Mouse (Mus musculus) cerebellum, adult 2 months (tissue): Measurements from ENCODE around the gene Sptbn1. TPM values are rescaled to one million over a fixed set of nuclear protein-coding genes. Genes with fewer than 3 reads are reported as not detected.

Experiments used
- DNase-seq, 2 experiments: peaks; one replicate each; pipeline ENCODE4 v3.0.0; 2021
- H3K27ac ChIP-seq: fragments of 200-500 bp; 2 replicates; pipeline ENCODE4 v1.5.1; 2012; ENCODE audit warnings: low read length, control low read depth, inconsistent platforms; ENCODE audit not compliant: insufficient read depth
- H3K27me3 ChIP-seq: fragments of 200-500 bp; 2 replicates; pipeline ENCODE4 v1.6.1; 2012; ENCODE audit warnings: inconsistent platforms, mild to moderate bottlenecking, low read length, moderate library complexity; ENCODE audit not compliant: control insufficient read depth, insufficient read depth
- H3K4me1 ChIP-seq: fragments of 200-500 bp; 2 replicates; pipeline ENCODE4 v1.6.1; 2011; ENCODE audit warnings: low read length; ENCODE audit not compliant: control insufficient read depth, insufficient read depth
- H3K4me3 ChIP-seq: fragments of 200-500 bp; replicated peaks from 2 replicates; pipeline ENCODE3; 2011; ENCODE audit warnings: mild to moderate bottlenecking, low read depth, low read length, control low read depth; ENCODE audit not compliant: insufficient read depth
- CTCF ChIP-seq: fragments of 200-500 bp; IDR thresholded peaks from 2 replicates; pipeline ENCODE4 v1.5.1; 2011; ENCODE audit warnings: low read depth, mild to moderate bottlenecking, control low read depth, low read length, moderate library complexity, borderline replicate concordance; ENCODE audit not compliant: insufficient read depth
- POLR2A ChIP-seq: fragments of 200-500 bp; IDR thresholded peaks from 2 replicates; pipeline ENCODE4 v1.6.1; 2011; ENCODE audit warnings: low read length, control low read depth, borderline replicate concordance; ENCODE audit not compliant: insufficient read depth
- WGBS: fragments of 180-500 bp; shearing (Covaris S2); methylation state at CpG from one replicate; pipeline ENCODE4 v1.1.7; 2018; 5-methylcytosine and 5-hydroxymethylcytosine counted together
- polyA plus RNA-seq: library from polyadenylated mRNA; depleted of rRNA; stranded (reverse); fragments of >200 nt; gene quantifications from 2 replicates; pipeline ENCODE4 v1.2.3, GENCODE M21; 2012

Gene Sptbn1
- polyA plus RNA-seq, 1 experiment: 244 TPM

DNA sequence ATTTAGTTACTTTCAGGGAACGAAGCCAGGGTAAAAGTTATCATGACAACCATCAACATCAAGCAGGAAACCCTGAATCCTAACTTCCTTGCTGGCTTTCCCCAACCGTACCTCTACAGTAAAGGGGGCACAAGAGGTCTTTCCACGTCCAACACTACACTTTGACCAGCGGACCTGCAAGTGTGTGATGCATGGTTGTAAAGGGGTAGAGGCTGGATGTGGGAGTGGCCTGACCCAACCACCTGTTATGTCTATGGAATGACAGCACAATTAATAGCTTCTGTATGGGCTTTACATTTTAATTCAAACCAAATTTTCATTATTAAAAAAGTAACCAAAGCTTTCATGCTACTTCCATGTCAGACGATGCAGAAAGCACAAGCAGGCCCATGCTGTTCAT, 96.8 kb downstream of the Sptbn1 start:
- Histone ChIP-seq H3K27ac (no peak overlapping the region), H3K27me3 (no peaks in the 10 kb centered on the region), H3K4me3 (no peak overlapping the region), H3K4me1 (peaks cover 11% of the 10 kb centered on the region)
- 95% methylated on average over 5 of the region's 5 CpGs for WGBS
- TF ChIP-seq POLR2A (no peak), CTCF (no peak)
- DNase-seq: no peak

DNA sequence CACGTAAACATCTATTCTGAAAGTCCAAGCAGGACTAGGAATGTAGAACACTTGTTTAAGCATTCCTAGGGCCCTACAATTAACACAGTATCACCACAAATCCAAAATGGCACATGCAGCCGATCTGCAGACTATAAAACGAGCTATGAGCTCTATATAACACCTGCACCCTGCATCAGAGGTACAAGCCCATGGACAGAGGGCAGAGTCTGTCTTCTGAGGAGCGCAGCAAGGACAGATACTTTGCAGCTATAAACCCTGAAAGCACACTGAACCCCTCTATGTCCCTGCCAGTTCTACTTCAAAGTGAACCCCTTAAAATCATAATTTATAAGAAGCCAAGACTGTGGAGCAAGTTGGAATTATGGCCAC, 101.4 kb downstream of the Sptbn1 start:
- peaks cover 25% of the 10 kb centered on the region for H3K4me1 ChIP-seq

DNA sequence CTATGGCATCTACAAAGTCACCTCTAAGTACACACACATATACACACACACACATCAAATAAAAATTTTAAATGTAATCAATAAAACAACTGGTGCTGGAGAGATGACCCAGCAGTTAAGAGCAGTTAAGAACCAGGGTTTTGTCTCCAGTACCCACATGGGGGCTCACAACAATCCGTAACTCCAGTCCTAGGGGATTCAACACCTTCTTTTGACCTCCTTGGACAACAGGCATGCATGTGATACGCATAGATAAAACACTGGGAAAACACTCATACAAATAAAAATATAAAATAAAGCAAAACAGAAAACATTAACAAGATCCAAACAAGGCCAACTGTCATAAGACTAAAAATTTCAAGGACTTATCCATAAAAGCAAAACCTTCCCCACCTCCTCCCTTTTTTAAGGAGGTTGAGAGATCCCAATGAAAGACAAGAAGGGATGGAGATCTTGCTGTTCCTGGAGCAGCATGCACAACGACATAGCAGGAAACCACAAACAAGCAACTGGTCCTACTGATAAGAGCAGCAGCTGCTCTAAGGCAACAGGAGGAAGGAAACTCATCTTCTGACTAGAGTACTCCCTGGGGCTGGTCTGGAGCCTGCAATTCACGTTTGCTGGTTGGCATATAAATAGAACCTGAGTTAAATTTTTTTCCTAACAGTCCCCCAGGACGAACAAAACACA, 102.0 kb downstream of the Sptbn1 start:
- H3K4me1 ChIP-seq: peaks cover 29% of the 10 kb centered on the region
- 46% methylated on average over 5 of the region's 5 CpGs for WGBS
- H3K27me3 ChIP-seq: no peaks in the 10 kb centered on the region
- H3K4me3 ChIP-seq: no peak overlapping the region
- no peak overlapping the region for H3K27ac ChIP-seq
- no peak for TF ChIP-seq CTCF
- TF ChIP-seq POLR2A: no peak
- no peak for DNase-seq

More for the DNA sequence above, 101.4 kb downstream of the Sptbn1 start:
- no peak for DNase-seq
- Histone ChIP-seq H3K27me3 (no peaks in the 10 kb centered on the region), H3K27ac (no peak overlapping the region; the same call in 1 of the 2 replicates), H3K4me3 (no peak overlapping the region)
- WGBS: 68% methylated on average over 4 of the region's 4 CpGs
- TF ChIP-seq POLR2A: no peak

DNA sequence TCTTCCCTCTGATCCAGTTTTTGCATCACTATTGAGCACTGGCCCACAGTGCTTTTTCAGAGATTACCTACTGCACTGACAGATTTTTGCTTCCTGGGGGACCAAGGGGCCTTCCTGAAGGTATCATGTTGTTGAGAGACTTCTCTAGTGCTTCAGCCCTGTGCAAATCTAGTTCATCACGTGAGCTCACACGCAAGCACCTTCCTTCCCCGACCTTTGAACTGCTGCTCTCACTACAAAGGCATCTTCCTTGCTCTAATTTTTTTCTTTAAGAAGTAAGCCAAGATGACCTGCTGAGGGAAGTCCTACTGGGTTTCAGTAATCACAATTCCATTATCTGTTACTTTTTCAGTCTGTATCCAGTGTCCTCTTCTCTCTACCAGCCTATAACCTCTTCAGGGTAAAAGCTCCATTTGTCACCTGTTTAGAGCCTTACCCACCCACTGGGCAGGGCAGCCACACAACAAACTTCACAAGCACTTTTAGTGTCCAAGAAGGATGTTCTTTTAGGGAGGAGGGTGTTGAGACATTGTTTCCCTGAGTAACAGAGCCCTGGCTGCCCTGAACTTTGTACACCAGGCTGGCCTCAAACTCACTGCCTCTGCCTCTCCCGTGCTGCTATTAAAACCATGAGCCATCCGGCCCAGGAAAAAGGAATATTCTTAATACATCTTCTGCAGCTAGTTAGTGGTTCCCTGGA, 103.3 kb downstream of the Sptbn1 start:
- H3K4me3 ChIP-seq: no peak overlapping the region
- TF ChIP-seq POLR2A (no peak), CTCF (no peak)
- peak in 1 of 2 experiments; percentile 29 for DNase-seq
- 60% methylated on average over 5 of the region's 5 CpGs for WGBS
- H3K27me3 ChIP-seq: no peaks in the 10 kb centered on the region
- peaks cover 34% of the 10 kb centered on the region for H3K4me1 ChIP-seq
- H3K27ac ChIP-seq: no peak overlapping the region; the same call in 1 of the 2 replicates

DNA sequence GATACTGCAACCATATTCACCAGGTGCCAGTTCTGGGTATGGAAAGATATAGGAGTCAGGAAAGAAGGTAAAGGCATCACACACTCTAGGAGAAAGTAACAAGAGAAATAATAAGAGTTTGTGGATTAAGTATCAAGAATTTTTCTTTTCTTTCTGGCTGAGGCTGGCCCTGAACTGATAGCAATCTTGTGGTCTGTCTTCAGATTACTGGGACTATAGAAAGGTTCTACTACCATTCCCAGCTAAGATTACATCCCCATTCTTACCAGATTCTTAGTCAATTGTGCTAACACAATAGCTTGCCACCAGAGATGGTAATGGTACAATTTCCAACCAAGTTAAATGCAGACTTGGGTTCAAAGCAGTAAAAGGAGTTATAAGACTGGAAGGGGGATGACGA, 104.1 kb downstream of the Sptbn1 start:
- Histone ChIP-seq H3K27ac (no peak overlapping the region), H3K4me1 (peaks cover 38% of the 10 kb centered on the region), H3K27me3 (no peaks in the 10 kb centered on the region), H3K4me3 (no peak overlapping the region)
- TF ChIP-seq POLR2A: no peak
- TF ChIP-seq CTCF: no peak
- 89% methylated on average over 1 of the region's 1 CpGs for WGBS
- no peak for DNase-seq

DNA sequence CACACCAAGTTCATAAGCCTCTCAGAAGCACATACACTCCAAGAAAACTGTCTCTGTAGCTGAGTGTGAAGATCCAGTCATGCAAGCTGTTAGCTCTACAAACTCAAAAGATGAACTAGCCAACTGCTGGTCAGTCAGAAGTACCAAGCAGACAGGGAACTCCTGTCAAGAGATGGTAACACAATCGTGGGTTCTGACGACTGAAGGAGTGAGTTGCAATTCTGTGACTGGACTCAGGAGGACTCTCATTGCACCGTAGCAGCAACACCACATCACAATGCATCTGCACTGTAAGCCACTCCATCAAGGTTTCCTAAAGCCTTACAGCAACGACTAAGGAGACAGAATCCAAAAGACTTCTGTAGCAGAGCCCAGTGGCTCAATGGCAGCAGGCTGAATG, 104.9 kb downstream of the Sptbn1 start:
- 58% methylated on average over 4 of the region's 4 CpGs for WGBS
- H3K4me1 ChIP-seq: peaks cover 35% of the 10 kb centered on the region
- no peaks in the 10 kb centered on the region for H3K27me3 ChIP-seq
- no peak overlapping the region for H3K27ac ChIP-seq
- no peak for TF ChIP-seq POLR2A
- no peak for TF ChIP-seq CTCF
- DNase-seq: no peak
- H3K4me3 ChIP-seq: no peak overlapping the region

DNA sequence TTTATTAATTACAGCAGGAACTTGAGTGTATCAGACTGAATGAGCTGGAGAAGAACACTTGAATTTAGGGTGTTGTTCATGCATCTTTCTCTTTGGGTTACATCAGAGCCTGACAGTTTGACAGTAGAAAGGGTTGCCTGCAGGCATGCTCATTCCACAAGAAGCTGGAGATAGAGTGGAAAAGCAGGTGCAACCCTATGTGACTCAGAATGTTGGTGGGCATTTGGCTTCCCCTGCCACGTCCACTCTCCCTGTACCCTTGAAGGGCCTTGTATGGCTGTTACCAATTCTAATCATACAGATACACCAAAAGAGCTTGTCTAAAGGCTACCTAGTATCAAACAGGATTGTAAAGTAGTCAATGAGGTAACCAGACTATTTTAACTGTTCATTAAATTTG, 106.2 kb downstream of the Sptbn1 start:
- H3K4me1 ChIP-seq: peaks cover 37% of the 10 kb centered on the region
- no peaks in the 10 kb centered on the region for H3K27me3 ChIP-seq
- WGBS: 92% methylated on average over 1 of the region's 1 CpGs
- DNase-seq: no peak
- peak overlapping the region; percentile 68 for H3K27ac ChIP-seq
- no peak overlapping the region for H3K4me3 ChIP-seq
- TF ChIP-seq CTCF (no peak), POLR2A (no peak)

DNA sequence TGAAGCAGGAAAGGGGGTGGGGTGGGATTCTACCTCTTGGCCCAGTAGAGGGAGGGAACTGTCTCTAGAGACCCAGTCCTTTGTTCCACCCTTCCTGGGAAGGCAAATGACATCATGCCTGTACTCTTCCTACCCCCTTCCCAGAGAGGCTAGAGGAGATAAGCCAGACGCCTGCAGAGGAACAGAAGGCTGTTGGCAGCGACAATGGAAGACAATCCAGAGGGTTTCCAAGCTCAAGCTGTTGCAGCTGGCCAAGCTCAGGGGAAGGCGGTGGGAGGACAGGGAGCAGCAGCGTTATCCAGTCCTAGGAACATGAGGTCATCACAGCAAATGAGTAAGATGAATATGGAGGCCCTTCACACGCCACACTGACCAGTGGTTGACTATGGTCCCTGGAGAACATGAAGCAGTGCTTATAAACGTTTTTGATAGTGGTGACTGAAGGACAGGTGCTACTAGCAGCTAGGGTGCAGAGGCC, 106.8 kb downstream of the Sptbn1 start:
- TF ChIP-seq CTCF: no peak
- no peak for TF ChIP-seq POLR2A
- no peaks in the 10 kb centered on the region for H3K27me3 ChIP-seq
- WGBS: 4% methylated on average over 6 of the region's 6 CpGs
- H3K4me1 ChIP-seq: peaks cover 41% of the 10 kb centered on the region
- H3K4me3 ChIP-seq: no peak overlapping the region
- peak; percentile 82 to 91 for DNase-seq
- peak overlapping the region; percentile 68 for H3K27ac ChIP-seq
